Mouse (Mus musculus) MN1 (cell line): ENCODE measurements around the gene Rybp.

Experiments
- DNase-seq: peaks from one replicate; pipeline ENCODE4 v3.0.0-alpha.2; 2016; ENCODE audit warnings: low spot score

Gene Rybp

GRCm38 (mm10) chr6:100188883-100189743, 98.2 kb downstream of the Rybp start:
- no peak for DNase-seq

GRCm38 (mm10) chr6:100187821-100188220, 99.5 kb downstream of the Rybp start:
- DNase-seq: no peak

- DNase-seq: no peak
Measured at GRCm38 (mm10) chr6:100186789-100187188, 100.5 kb downstream of the Rybp start.

- DNase-seq: peak; percentile 81
Measured at GRCm38 (mm10) chr6:100185524-100185923, 101.8 kb downstream of the Rybp start.

GRCm38 (mm10) chr6:100183344-100183743, 103.9 kb downstream of the Rybp start:
- no peak for DNase-seq

GRCm38 (mm10) chr6:100180883-100181262, 106.4 kb downstream of the Rybp start:
- DNase-seq: no peak

GRCm38 (mm10) chr6:100180213-100180882, 106.9 kb downstream of the Rybp start:
- DNase-seq: no peak

GRCm38 (mm10) chr6:100178830-100179229, 108.5 kb downstream of the Rybp start:
- no peak for DNase-seq
